ENCODE assay signal across 8 mouse cellular contexts in genomic region chr1:137900621-137901071, GRCm38 (mm10).
DNase-seq lines count a peak whose midpoint lies in the region; ATAC-seq and TF ChIP-seq lines count a peak whose summit lies in the region.

No protein-coding gene starts in this region.

- no peak for TF ChIP-seq CTCF in lung, postnatal 0 days (IDR thresholded peaks at IDR 0.05)

- no peak for TF ChIP-seq EP300 in lung, postnatal 0 days (IDR thresholded peaks at IDR 0.05)

- no peaks in the 10 kb centered on the region for H3K27me3 ChIP-seq in forebrain, embryonic 14.5 days (replicated peaks; ENCODE audit: control insufficient read depth, insufficient read depth, low read length)
- no peaks in the 10 kb centered on the region for H3K27me3 ChIP-seq in intestine, embryonic 16.5 days (replicated peaks; ENCODE audit: control insufficient read depth, insufficient read depth, low read length)
- H3K27me3 ChIP-seq in lung, postnatal 0 days (replicated peaks; ENCODE audit: insufficient read depth, low read length), result no peaks in the 10 kb centered on the region

- peak; percentile 44 for ATAC-seq in forebrain, embryonic 14.5 days
- peak; percentile 43 for ATAC-seq in intestine, embryonic 16.5 days
- ATAC-seq in lung, postnatal 0 days, result peak; percentile 6; the same call in 1 of the 2 replicates

- no peaks in the 10 kb centered on the region for H3K36me3 ChIP-seq in forebrain, embryonic 14.5 days (ENCODE audit: control insufficient read depth, insufficient read depth, low read length)
- H3K36me3 ChIP-seq in intestine, embryonic 16.5 days (ENCODE audit: control insufficient read depth, insufficient read depth, low read length), result no peaks in the 10 kb centered on the region
- H3K36me3 ChIP-seq in lung, postnatal 0 days (ENCODE audit: insufficient read depth, low read length), result no peaks in the 10 kb centered on the region

- peak overlapping the region; percentile 97 for H3K27ac ChIP-seq in forebrain, embryonic 14.5 days (ENCODE audit: low read depth, low read length)
- H3K27ac ChIP-seq in intestine, embryonic 16.5 days (ENCODE audit: low read length), result peak overlapping the region; percentile 87
- peak overlapping the region; percentile 94 for H3K27ac ChIP-seq in lung, postnatal 0 days (ENCODE audit: low read length)

- 1% methylated on average over 8 of the region's 8 CpGs for WGBS in forebrain, embryonic 14.5 days
- 3% methylated on average over 8 of the region's 8 CpGs for WGBS in intestine, embryonic 16.5 days
- 1% methylated on average over 8 of the region's 8 CpGs for WGBS in lung, postnatal 0 days

- intact Hi-C loops in left cerebral cortex, postnatal 10 days (cut with DNase I), result loop anchor here (10.0 kb wide), 1 partner anchor 64 kb away; no protein-coding TSS in a partner anchor

- no peaks in the 10 kb centered on the region for H3K9me3 ChIP-seq in forebrain, embryonic 14.5 days (replicated peaks; ENCODE audit: control insufficient read depth, low read length)
- H3K9me3 ChIP-seq in intestine, embryonic 16.5 days (ENCODE audit: control insufficient read depth, low read length), result no peaks in the 10 kb centered on the region
- H3K9me3 ChIP-seq in lung, postnatal 0 days (ENCODE audit: low read length), result no peaks in the 10 kb centered on the region

- peak overlapping the region; percentile 94 for H3K9ac ChIP-seq in forebrain, embryonic 14.5 days (ENCODE audit: low read length)
- peak overlapping the region; percentile 67 for H3K9ac ChIP-seq in intestine, embryonic 16.5 days (ENCODE audit: low read depth, low read length)
- H3K9ac ChIP-seq in lung, postnatal 0 days (replicated peaks; ENCODE audit: low read depth), result peak overlapping the region; percentile 76

- H3K4me2 ChIP-seq in forebrain, embryonic 14.5 days (ENCODE audit: low read length), result peak overlapping the region; percentile 66
- peak overlapping the region; percentile 78 for H3K4me2 ChIP-seq in intestine, embryonic 16.5 days (ENCODE audit: low read depth, low read length)
- H3K4me2 ChIP-seq in lung, postnatal 0 days (replicated peaks; ENCODE audit: low read depth, low read length), result peak overlapping the region; percentile 69

- peak overlapping the region; percentile 65 for H3K4me3 ChIP-seq in forebrain, embryonic 14.5 days (ENCODE audit: low read depth, low read length)
- H3K4me3 ChIP-seq in intestine, embryonic 16.5 days (ENCODE audit: low read length), result peak overlapping the region; percentile 58
- H3K4me3 ChIP-seq in lung, postnatal 0 days (ENCODE audit: low read depth, low read length), result peak overlapping the region; percentile 79

- peak; percentile 12 to 50 for DNase-seq in left cerebral cortex, adult 18-20 months (ENCODE audit: low spot score in 2 of 2)
- no peak for DNase-seq in left cerebral cortex, postnatal 10 days (ENCODE audit: extremely low spot score in 1 of 2, low spot score in 2 of 2)
- peak; percentile 82 for DNase-seq in brain, adult 2 months (ENCODE audit: low read depth, low spot score)
- peak; percentile 75 for DNase-seq in forebrain, embryonic 14.5 days (ENCODE audit: low spot score)
- peak; percentile 57 for DNase-seq in lung, postnatal 0 days (ENCODE audit: low spot score)
- peak; percentile 37 to 53 for DNase-seq in right cerebral cortex, postnatal 10 days (ENCODE audit: low spot score in 2 of 2)
- DNase-seq in adrenal gland, postnatal 14 days, result no peak

- peaks cover 27% of the 10 kb centered on the region for H3K4me1 ChIP-seq in forebrain, embryonic 14.5 days (ENCODE audit: control insufficient read depth, insufficient read depth, low read length)
- peaks cover 2% of the 10 kb centered on the region for H3K4me1 ChIP-seq in intestine, embryonic 16.5 days (ENCODE audit: control insufficient read depth, insufficient read depth, low read length)
- peaks cover 3% of the 10 kb centered on the region for H3K4me1 ChIP-seq in lung, postnatal 0 days (ENCODE audit: insufficient read depth, low read depth, low read length)

Comparison
In these comparisons a context has a peak if more than half of its experiments do, and no peak if none do; other contexts are left out.
1. DNase-seq: peak in left cerebral cortex, adult 18-20 months (2 of 2), brain, adult 2 months (single experiment), forebrain, embryonic 14.5 days (single experiment), lung, postnatal 0 days (single experiment) and right cerebral cortex, postnatal 10 days (2 of 2); none in left cerebral cortex, postnatal 10 days (0 of 2) and adrenal gland, postnatal 14 days (single experiment).
2. Peak in every context shown above with its lines, with median percentiles within 50 percentile points of each other: ATAC-seq, H3K27ac ChIP-seq, H3K4me2 ChIP-seq, H3K4me3 ChIP-seq and H3K9ac ChIP-seq.